Mouse (Mus musculus): ENCODE measurements around the gene Zfp280d. TPM values are rescaled to one million over a fixed set of nuclear protein-coding genes. Genes with fewer than 3 reads are reported as not detected.

The Zfp280d gene
- total RNA-seq (2021) = 10 to 100 TPM; 56.4 to 57.9 TPM

DNA sequence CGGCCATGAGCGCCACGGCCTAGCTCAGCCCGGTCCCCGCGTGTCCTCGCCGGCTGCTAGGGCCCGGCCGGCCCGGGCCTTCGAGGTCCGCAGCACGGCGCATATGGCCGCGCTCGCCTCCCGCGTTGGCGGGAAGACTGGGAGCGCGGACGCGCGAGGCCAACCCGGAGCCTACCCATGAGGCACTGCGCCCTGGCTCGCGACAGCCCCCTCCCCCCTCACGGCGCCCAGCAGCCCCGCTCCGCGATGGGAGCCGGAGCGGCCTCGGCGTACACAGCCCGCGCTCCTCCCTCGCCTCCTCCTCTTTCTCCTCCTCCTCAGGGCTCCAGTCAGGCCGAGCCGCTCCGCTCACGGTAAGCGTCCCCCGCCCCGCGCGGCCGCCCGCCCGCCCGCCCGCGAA, at the start of gene Zfp280d:
TSS of gene Zfp280d (plus strand) at position 184 of the 400 bp plus-strand sequence.
- intact Hi-C loops (cut with DNase I) = loop anchor here (2.0 to 5.0 kb wide), 3 partner anchors 77 to 164 kb away; partner anchors contain the start of gene Tcf12

DNA sequence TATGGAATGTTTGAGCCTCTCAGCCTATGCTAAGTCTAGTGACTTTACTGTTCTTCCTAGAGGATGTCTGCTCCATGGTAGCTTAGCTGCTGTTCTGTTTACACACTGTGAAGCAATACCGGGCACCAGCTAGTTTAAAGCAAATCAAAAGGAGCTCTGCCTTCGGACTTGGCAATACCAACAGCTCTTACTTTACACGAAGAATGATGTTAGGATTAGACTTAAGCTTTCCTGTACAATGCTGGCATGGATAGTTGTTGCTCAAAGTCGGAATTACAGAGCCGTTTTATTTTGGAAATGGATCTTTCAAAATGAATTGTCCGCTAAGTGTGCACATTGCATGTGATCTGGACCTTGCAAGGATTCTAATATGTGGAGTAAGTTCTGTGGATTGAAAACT, 48.1 kb upstream of the Zfp280d start:
- intact Hi-C loops (cut with DNase I) = no loop called here
- no peak for DNase-seq (ENCODE audit: low spot score in 2 of 2)

More for the DNA sequence above, at the start of gene Zfp280d:
- peak; percentile 90 to 92 for DNase-seq (ENCODE audit: low spot score in 2 of 2)

DNA sequence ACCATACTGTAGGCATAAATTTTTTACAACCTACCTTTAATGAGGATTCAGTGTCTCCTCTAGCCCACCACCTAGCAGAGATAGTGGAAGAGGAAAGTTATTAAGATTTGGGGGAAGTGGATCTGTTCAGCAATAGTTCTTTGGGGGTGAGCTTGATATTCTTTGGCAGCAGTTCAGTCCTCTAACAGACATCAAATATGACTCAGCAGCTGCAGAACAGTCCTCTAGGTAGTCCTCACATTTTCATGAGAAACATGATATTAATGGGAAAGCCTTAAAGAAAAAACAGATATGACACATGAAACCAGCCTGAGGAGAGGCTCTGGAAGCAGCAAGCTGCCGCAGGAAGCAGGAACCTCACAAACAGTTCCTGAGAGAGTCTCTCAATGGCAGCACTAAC, 22.0 kb upstream of the Zfp280d start:
- intact Hi-C loops (cut with DNase I) = no loop called here
- no peak for DNase-seq (ENCODE audit: low spot score in 2 of 2)

DNA sequence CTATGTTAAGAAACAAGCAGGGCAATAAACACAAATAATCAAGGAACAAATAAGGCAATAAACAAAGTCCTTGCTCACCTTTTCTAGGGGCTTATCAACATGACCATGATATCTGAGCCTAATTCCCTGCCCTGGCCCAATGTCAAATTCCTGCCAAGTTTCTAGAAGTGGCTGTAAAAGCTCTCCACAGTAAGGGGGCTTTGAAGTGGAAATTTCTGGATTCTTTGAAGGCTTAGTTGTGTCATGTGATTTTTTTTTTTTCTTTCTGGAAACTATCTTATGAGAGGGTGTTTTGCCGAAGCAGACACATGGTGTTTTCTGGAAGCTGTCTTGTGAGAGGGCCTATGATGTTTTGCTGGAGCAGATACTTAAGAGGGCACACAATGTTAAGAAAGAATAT, 19.4 kb upstream of the Zfp280d start:
- intact Hi-C loops (cut with DNase I) = no loop called here
- no peak for DNase-seq (ENCODE audit: low spot score in 2 of 2)

DNA sequence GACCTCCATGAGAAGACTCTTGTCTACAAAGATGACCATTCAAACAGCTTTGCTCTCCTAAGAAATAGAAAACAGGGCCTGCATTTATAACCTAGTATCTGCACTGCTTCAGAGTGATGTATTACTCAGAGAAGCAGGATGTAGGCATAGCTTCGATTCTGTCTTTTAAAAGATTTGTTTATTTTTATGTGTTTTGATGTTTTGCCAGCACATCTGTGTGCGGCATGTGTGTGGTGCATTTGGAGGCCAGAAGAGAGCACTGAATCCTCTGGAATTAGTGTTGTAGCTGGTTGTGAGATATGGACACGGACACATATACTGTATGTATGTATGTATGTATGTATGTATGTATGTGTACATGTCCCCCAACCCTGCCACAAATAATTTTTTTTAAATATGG, 18.0 kb upstream of the Zfp280d start:
- intact Hi-C loops (cut with DNase I) = no loop called here
- no peak for DNase-seq (ENCODE audit: low spot score in 2 of 2)

DNA sequence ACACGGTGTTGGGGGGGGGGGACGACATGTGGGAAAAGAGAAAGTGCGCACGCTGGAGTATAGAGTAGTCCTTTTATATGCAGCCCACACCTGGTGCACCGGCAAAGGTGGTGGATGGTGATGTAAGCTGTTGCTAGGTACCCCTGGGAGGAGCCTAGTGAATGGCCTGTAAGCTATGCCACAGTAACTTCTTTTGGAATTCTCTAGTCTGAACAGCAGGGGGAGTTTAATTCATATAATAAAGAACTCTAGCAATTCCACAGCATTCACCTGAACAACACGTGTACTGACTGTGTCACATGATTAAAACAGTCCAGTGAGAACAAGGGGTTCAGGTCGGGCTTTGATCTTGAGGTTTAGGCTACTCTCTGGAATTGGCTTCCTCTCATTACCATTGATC, 14.3 kb upstream of the Zfp280d start:
- intact Hi-C loops (cut with DNase I) = no loop called here
- DNase-seq (ENCODE audit: low spot score in 2 of 2) = no peak

DNA sequence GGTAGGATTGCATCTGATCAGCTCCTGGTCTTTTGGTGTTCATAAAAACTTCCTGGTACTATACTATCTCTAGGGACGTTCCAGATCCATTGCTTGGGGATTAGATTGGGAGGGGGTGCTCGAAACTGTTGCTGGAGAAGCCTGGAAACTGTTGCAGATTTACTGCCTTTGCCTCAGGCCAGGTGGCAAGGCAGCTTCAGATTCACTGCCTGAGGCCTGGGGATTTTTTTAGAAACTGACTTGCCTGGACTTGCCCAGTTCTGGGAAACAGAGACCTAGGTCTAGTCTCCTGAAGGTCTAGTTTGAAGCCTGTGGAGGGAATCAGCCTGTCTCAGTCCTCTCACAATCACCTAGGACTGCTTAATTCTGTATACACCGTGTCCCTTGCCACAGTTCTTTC, 9.8 kb upstream of the Zfp280d start:
- no peak for DNase-seq (ENCODE audit: low spot score in 2 of 2)
- intact Hi-C loops (cut with DNase I) = no loop called here

DNA sequence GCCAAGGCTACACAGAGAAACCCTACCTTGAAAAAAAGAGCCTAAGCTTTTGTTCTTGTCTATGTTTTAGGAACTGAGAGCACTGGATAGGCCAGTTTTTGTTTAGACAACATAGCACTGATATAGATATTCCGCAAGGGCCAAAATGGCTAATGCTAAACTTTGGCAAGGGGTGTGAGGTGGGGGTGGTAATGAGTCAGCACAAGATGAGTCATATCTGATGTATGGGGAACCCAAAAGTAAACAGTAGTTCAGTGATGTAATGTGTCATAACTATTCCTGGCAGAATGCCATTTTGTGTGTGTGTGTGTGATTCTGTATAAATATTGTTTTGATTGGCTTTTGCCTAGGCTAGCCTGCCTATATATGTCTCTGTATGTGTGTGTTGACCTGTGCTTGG, 4.5 kb upstream of the Zfp280d start:
- intact Hi-C loops (cut with DNase I) = no loop called here

DNA sequence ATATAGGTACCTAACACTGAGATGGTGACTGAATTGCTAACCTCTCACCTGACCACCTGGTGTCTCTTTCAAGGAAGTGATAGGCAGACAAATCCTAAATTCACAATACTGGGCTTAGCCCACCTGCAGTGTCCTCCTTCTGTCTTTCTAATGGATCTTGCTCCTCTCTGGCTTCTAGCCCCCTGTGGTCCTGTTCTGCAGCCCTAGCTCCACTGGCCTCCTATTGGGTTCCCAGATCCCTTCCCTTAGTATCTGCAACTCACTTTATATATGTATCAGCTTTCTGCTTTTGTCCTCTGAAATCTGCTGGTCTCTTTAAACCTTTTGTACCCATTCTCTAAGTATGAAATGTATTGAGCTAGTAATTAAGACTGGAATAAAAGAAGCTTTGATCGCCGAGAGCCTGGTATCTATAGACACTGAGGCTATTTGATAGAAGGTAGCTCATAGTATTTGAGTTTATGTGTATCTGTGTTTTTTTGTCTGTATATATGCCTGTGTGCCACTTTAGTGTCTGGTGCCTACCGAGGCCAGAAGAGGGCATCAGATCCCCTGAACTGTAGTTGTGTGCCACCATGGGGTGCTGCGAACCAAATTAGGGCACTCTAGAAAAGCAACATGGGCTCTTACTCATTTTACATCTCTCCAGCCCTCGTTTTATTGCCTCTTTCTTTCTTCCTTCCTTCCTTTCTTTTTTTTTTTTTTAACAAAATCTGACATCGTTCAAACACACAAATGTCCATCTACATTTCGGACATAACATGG, 832 bp upstream of the Zfp280d start:
- no peak for DNase-seq (ENCODE audit: low spot score in 2 of 2)
- intact Hi-C loops (cut with DNase I) = loop anchor here (2.0 kb wide), 1 partner anchor 163 kb away; the partner anchor contains the start of gene Tcf12

More for the DNA sequence above, 4.5 kb upstream of the Zfp280d start:
- peak; percentile 12 to 49 for DNase-seq (ENCODE audit: low spot score in 2 of 2)

DNA sequence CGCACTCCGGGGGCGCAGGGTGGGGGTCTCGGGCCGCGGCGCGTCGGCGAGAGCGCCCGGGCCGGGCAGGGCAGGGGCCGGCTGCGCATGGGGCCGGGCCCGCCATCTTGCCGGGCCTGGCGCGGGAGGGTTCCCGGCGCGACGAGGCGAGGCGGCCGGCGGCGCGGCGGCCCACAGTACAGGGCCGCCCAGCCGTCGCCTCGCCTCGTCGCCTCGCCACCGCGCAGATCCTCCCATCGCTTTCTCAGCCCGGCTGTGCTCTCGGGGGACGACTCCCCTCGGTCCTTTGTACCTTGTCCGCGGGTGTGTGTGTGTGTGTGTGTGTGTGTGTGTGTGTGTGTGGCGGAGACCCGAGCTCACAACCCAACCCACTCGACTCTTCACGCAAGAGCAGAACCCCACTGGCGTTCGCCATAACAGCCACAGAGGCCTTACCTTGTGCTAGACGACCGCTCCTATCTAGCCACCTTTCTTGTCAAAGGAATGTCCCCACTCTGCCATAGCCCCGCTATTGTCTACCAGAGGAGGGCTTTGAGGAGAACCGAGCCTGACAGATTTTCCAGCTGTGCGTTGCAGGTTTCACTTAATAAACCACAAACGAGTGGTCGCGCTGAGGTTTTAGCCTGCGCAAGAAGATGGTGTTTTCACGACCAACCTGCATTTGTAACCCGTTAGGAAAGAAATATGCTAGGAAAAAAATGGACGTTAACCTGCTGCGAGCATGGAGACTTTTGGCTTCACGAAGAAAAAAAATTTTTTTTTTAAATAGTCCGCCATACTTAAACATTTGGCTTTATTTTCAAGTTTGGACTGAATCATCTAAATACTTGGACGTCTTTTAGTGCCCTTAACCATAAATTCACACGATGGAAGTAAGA, 680 bp downstream of the Zfp280d start:
- peak; percentile 66 to 67 for DNase-seq (ENCODE audit: low spot score in 2 of 2)
- intact Hi-C loops (cut with DNase I) = loop anchor here (2.0 to 5.0 kb wide), 3 partner anchors 78 to 165 kb away; partner anchors contain the start of gene Tcf12

DNA sequence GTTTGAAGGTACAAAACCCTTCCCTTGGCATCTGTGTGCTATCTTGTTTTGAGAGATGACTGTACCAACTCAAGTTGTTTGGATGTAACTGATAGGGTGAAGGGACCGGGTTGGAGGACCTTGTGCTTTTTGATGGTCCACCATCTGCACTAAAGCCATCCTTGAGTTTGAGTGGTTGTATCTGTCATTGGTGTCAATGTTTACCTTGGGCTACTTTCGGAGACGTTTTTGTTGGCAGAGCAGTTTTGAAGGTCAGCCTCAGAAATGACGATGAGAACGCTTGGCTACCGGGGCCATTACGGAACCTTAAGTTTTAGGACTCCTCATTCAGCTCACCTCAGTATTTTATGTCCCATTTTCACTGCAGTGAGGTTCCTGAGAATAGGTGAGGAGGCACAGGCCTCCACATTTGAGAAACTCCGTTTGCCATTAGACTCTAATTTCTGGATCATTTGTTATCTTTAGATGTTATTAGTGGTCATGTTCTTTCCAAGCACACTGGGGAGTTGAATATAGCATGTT, 1.4 kb downstream of the Zfp280d start:
- intact Hi-C loops (cut with DNase I) = loop anchor here (2.0 to 5.0 kb wide), 3 partner anchors 79 to 165 kb away; partner anchors contain the start of gene Tcf12
- peak in 1 of 2 experiments; percentile 16 for DNase-seq (ENCODE audit: low spot score in 2 of 2)

DNA sequence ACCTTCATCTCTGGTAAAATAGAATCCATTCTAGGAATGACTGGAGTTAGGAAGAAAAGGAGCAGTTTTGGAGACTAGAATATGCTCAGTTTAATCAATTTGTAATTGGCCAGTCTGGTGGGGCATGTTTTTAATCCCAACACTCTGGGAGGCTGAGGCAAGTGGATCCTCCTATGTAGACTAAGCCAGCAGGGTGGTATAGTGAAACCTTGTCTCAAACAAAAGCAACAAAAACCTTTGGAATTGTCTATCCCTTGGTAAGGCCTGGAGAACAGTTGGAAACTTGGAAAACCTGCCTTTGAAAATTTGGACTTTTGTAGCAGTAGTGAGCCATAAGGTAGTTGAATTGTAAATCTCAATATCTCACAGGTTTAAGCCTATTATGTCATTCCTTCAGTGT, 2.3 kb downstream of the Zfp280d start:
- intact Hi-C loops (cut with DNase I) = loop anchor here (5.0 kb wide), 2 partner anchors 80 to 145 kb away; no protein-coding TSS in a partner anchor
- no peak for DNase-seq (ENCODE audit: low spot score in 2 of 2)

DNA sequence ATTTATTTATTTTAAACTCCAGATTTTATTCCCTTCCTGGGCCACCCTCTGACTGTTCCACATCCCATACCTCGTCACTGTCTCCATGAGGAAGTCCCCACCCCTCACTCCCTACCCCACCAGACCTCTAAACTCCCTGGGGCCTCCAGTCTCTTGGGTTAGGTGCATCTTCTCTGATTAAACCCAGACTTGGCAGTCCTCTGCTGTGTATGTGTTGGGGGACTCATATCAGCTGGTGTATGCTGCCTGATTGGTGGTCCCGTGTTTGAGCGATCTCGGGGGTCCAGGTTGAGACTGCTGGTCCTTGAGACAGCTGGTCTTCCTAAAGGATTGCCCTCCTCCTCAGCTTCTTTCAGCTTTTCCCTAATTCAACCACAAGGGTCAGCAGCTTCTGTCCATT, 5.3 kb downstream of the Zfp280d start:
- DNase-seq (ENCODE audit: low spot score in 2 of 2) = no peak
- intact Hi-C loops (cut with DNase I) = loop anchor here (5.0 kb wide), 2 partner anchors 83 to 148 kb away; no protein-coding TSS in a partner anchor

DNA sequence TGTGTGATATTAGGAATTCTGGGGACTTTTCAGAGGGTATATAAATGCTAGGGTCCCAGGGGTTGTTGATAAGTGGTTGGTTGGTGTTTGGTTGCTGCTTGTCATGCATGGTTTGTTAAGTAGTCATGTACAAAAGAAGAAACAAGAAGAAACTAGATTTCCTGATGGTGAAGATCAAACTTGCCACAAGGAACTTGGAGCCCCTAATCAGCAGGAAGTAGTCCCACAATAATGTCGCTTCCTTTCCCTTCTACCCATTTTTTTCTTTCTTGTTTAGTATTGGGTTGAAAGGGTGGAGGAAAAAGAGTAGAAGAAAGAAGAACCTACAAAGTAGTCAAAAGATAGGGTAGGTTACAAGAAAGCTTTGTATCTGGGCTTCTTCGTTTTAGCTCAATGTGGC, 13.0 kb downstream of the Zfp280d start:
- intact Hi-C loops (cut with DNase I) = no loop called here
- DNase-seq (ENCODE audit: low spot score in 2 of 2) = no peak

DNA sequence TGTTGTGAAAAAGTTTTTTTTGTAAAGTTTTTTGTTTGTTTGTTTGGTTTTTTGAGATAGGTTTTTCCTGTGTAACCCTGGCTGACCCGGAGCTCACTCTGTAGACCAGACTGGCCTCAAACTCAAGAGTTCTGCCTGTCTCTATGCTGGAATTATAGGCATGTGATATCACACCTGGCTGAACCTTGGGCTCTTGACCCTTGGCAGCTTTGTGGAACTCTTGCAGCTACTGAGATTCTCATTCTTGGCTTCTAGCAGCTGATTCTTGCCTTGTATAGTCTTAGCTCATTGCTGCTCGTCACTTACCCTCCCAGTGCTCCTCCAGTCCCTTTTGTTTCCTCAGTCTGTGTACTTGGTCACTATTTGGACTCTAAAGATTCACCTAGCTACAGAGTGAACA, 13.6 kb downstream of the Zfp280d start:
- intact Hi-C loops (cut with DNase I) = no loop called here
- no peak for DNase-seq (ENCODE audit: low spot score in 2 of 2)

DNA sequence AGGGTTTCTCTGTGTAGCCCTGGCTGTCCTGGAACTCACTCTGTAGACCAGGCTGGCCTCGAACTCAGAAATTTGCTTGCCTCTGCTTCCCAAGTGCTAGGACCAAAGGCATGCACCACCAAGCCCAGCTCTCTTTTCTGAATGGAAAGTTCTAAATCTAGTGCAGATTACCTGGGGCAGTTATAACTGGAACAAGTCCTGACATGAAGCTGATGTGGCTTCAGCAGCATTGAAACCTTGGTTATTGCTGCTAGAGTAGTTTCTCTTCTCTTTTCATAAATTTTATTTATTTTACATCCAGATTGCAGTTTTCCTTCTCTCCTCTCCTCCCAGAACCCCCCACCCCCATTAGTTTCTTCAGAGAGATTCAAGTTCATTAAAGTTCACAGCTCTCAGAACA, 14.4 kb downstream of the Zfp280d start:
- no peak for DNase-seq (ENCODE audit: low spot score in 2 of 2)
- intact Hi-C loops (cut with DNase I) = no loop called here

DNA sequence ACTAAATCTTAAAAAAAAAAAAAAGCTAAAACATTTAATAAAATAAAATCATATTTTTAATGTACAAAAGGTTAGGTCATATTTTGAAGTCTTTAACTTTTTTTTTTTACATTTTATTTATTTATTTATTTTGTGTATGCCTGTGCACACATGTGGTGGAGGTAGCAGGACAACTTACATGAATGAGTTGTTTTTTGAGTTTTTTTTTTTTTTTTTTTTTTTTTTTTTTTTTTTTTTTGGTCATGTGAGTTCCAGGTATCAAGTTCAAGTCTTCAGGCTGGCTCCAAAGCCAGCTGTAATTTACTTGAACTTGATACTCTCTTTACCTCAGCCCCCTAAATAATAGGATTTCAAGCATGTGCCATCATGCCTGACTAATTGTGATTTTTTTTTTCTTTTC, 19.4 kb downstream of the Zfp280d start:
- DNase-seq (ENCODE audit: low spot score in 2 of 2) = no peak
- intact Hi-C loops (cut with DNase I) = no loop called here

DNA sequence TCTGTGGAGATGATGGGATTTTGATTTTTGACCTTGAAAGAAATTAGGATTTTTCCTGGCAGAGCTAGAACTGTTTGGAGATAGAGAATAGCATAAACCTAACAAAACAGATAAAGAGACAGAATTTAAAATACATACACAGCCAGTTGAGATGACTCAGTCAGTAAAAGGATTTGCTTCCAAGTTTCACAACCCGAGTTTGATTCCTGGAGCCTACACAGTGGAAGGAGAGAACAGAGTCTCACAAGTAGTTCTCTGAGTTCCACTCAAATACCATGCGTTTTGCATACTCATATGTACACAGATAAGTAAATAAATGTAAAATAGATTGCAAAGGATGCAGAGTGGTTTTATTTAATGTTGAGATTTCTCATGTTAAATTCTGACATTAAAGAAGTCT, 35.1 kb downstream of the Zfp280d start:
- DNase-seq (ENCODE audit: low spot score in 2 of 2) = peak in 1 of 2 experiments; percentile 24
- intact Hi-C loops (cut with DNase I) = no loop called here

DNA sequence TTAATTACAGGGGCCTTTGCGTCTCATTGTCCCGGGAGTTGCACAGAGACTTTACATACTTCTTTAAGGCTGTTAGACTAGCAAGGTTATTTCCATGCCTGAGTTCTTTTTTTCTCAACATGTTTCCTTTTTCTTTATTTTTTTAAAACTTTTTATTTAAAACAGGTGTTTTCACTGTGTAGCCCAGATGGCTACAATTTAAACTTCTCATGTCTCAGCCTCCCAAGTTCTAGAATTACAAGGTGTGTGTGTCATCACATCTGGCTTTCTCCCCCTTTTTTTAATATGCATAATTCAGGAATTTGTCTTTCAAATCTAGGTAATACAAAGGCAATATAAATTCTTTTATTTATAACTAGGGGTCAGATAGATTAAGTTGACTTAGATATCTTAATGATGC, 58.6 kb downstream of the Zfp280d start:
- intact Hi-C loops (cut with DNase I) = no loop called here

DNA sequence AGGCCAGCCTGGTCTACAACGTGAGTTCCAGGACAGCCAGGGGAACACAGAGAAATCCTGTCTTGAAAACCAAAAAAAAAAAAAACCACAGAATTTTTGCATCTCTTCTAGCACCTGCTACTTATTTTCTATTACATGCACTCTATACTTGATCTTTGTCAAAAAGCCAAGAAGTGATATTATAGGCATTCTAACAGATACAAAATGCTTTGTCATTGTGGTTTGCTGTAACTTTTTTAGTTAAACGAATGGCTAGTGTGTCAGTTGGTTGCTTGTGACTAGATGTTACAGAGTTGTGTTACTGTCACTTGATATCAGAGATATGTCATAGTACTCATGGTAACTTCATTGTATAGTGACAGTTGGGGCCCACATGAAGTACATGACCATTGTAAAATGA, 61.4 kb downstream of the Zfp280d start:
- no peak for DNase-seq (ENCODE audit: low spot score in 2 of 2)
- intact Hi-C loops (cut with DNase I) = no loop called here

More for the DNA sequence above, 58.6 kb downstream of the Zfp280d start:
- DNase-seq (ENCODE audit: low spot score in 2 of 2) = no peak

All from left cerebral cortex, postnatal 25 days (tissue).